Mouse (Mus musculus): ENCODE measurements around the gene Ntpcr. TPM values are rescaled to one million over a fixed set of nuclear protein-coding genes. Genes with fewer than 3 reads are reported as not detected.

The Ntpcr gene
- polyA plus RNA-seq (2015; fragmentation: Illumina TruSeq; extraction: RNeasy Lipid Tissue Mini Kit (QIAGEN cat#74804); ENCODE audit: low read depth, low replicate concordance): 43.7 TPM

GRCm38 (mm10) chr8:125729746-125730145 is at the start of gene Ntpcr:
Gene Ntpcr (plus strand): TSS chr8:125729963.

Other genes with a start within 250 kb of the Ntpcr start
- 20.8 TPM for gene Sipa1l2, start 160.2 kb upstream of the Ntpcr start, polyA plus RNA-seq (2015; fragmentation: Illumina TruSeq; extraction: RNeasy Lipid Tissue Mini Kit (QIAGEN cat#74804); ENCODE audit: low read depth, low replicate concordance)
- gene Map10, start 60.1 kb upstream of the Ntpcr start, polyA plus RNA-seq (2015; fragmentation: Illumina TruSeq; extraction: RNeasy Lipid Tissue Mini Kit (QIAGEN cat#74804); ENCODE audit: low read depth, low replicate concordance): 3.1 TPM
- gene Pcnx2, start 168.4 kb downstream of the Ntpcr start, polyA plus RNA-seq (2015; fragmentation: Illumina TruSeq; extraction: RNeasy Lipid Tissue Mini Kit (QIAGEN cat#74804); ENCODE audit: low read depth, low replicate concordance): 46.8 TPM
- 1.4 TPM for gene Map3k21, start 180.5 kb downstream of the Ntpcr start, polyA plus RNA-seq (2015; fragmentation: Illumina TruSeq; extraction: RNeasy Lipid Tissue Mini Kit (QIAGEN cat#74804); ENCODE audit: low read depth, low replicate concordance)